Mouse (Mus musculus) myocyte (in vitro differentiated cells): ENCODE data around the gene Gm14435. TPM values are rescaled to one million over a fixed set of nuclear protein-coding genes. Genes with fewer than 3 reads are reported as not detected.
"Not testable (repeated sequence)": the region's sequence is repeated elsewhere in the genome, so short reads cannot be mapped to it uniquely, and the experiment has no call there.

Experiments
- H3K27me3 ChIP-seq: one replicate; pipeline ENCODE4 v1.6.1; 2011; ENCODE audit not compliant: control insufficient read depth, insufficient read depth, insufficient read length
- H3K36me3 ChIP-seq: one replicate; pipeline ENCODE4 v1.6.1; 2011; ENCODE audit not compliant: control insufficient read depth, insufficient read depth
- H3K4me2 ChIP-seq: one replicate; pipeline ENCODE4 v1.6.1; 2011; ENCODE audit warnings: low read depth, control low read depth
- H3K4me3 ChIP-seq: one replicate; pipeline ENCODE4 v1.5.1; 2011; ENCODE audit warnings: mild to moderate bottlenecking, control low read depth, moderate library complexity
- H3K79me2 ChIP-seq: one replicate; pipeline ENCODE4 v1.6.1; 2011; ENCODE audit not compliant: control insufficient read depth, insufficient read depth
- H3ac ChIP-seq: one replicate; pipeline ENCODE4 v1.6.1; 2011; ENCODE audit not compliant: control insufficient read depth, insufficient read length
- polyA plus RNA-seq: library from polyadenylated mRNA; unstranded; fragments of >200 nt; fragmentation: generic; extraction: Trizol; gene quantifications from one replicate; pipeline ENCODE4 v1.2.1, GENCODE M21; 2012; ENCODE audit warnings: missing spikeins

Gm14435 gene
- polyA plus RNA-seq, result 0.49 TPM

- H3K4me2 ChIP-seq, H3K79me2 ChIP-seq, H3K36me3 ChIP-seq, H3K4me3 ChIP-seq, H3ac ChIP-seq, H3K27me3 ChIP-seq: not testable (repeated sequence)
Measured at GRCm38 (mm10) chr2:176423294-176423693, at the start of gene Gm14435. TSS of gene Gm14435 (plus strand) at chr2:176423594.

Other genes with a start within 250 kb of the Gm14435 start
- gene 2210418O10Rik, start 197.0 kb upstream of the Gm14435 start, polyA plus RNA-seq, result 0.07 TPM
- gene Gm11009, start 104.1 kb upstream of the Gm14435 start, polyA plus RNA-seq, result not detected
- 2.8 TPM for gene Gm14434, start 63.2 kb downstream of the Gm14435 start, polyA plus RNA-seq
- not detected for gene Zfp967, start 97.5 kb downstream of the Gm14435 start, polyA plus RNA-seq
- 0.41 TPM for gene Gm14308, start 212.8 kb downstream of the Gm14435 start, polyA plus RNA-seq
- 3.4 TPM for gene Zfp973, start 246.9 kb downstream of the Gm14435 start, polyA plus RNA-seq